Mouse (Mus musculus) thymus, adult 2 months (tissue): ENCODE measurements around the gene Ros1. TPM values are rescaled to one million over a fixed set of nuclear protein-coding genes. Genes with fewer than 3 reads are reported as not detected.

Source experiments
- DNase-seq: peaks from one replicate; pipeline ENCODE4 v3.0.0; 2021
- H3K27ac ChIP-seq: fragments of 200-500 bp; 2 replicates; pipeline ENCODE4 v1.5.1; 2012; ENCODE audit warnings: low read length, control low read depth; ENCODE audit not compliant: control insufficient read depth, insufficient read depth
- H3K27me3 ChIP-seq: fragments of 200-500 bp; 2 replicates; pipeline ENCODE4 v1.6.1; 2012; ENCODE audit warnings: mild to moderate bottlenecking, low read length, moderate library complexity, mixed read lengths; ENCODE audit not compliant: control insufficient read depth, insufficient read depth
- H3K36me3 ChIP-seq: fragments of 200-500 bp; 2 replicates; pipeline ENCODE4 v1.6.1; 2012; ENCODE audit warnings: mild to moderate bottlenecking, low read length, moderate library complexity; ENCODE audit not compliant: control insufficient read depth, insufficient read depth
- H3K4me1 ChIP-seq: fragments of 200-500 bp; replicated peaks from 2 replicates; pipeline ENCODE4 v1.6.1; 2012; ENCODE audit warnings: low read length; ENCODE audit not compliant: control insufficient read depth, insufficient read depth
- H3K4me3 ChIP-seq: fragments of 200-500 bp; 2 replicates; pipeline ENCODE4 v1.5.1; 2012; ENCODE audit warnings: mild to moderate bottlenecking, low read length, control low read depth, moderate library complexity; ENCODE audit not compliant: control insufficient read depth, insufficient read depth
- CTCF ChIP-seq: fragments of 200-500 bp; IDR thresholded peaks from 2 replicates; pipeline ENCODE4 v1.5.1; 2012; ENCODE audit warnings: mild to moderate bottlenecking, control low read depth, low read length, moderate library complexity, borderline replicate concordance; ENCODE audit not compliant: control insufficient read depth, poor library complexity, insufficient read depth; ENCODE audit errors: extremely low read depth
- POLR2A ChIP-seq: fragments of 200-500 bp; IDR thresholded peaks from 2 replicates; pipeline ENCODE4 v1.6.1; 2012; ENCODE audit warnings: mild to moderate bottlenecking, low read length, control low read depth, moderate library complexity; ENCODE audit not compliant: control insufficient read depth, poor library complexity, insufficient read depth; ENCODE audit errors: extremely low read depth
- WGBS: fragments of 180-500 bp; shearing (Covaris S2); methylation state at CpG from one replicate; pipeline ENCODE4 v1.1.7; 2018; 5-methylcytosine and 5-hydroxymethylcytosine counted together
- polyA plus RNA-seq: library from polyadenylated mRNA; depleted of rRNA; stranded (reverse); fragments of >200 nt; gene quantifications from 2 replicates; pipeline ENCODE4 v1.2.3, GENCODE M21; 2012

Ros1 gene
- polyA plus RNA-seq, 1 experiment, result not detected

- Histone ChIP-seq H3K4me1 (peaks cover 9% of the 10 kb centered on the region), H3K27ac (no peak within 1 kb of the TSS), H3K4me3 (peak within 1 kb of the TSS; percentile 48), H3K36me3 (no peaks in the 10 kb centered on the region), H3K27me3 (peaks cover 11% of the 10 kb centered on the region; the same call in 1 of the 2 replicates)
- WGBS, result under 1% methylated on average over 54 of the region's 60 CpGs
- peak; percentile 57 for DNase-seq
- no peak for TF ChIP-seq POLR2A
- TF ChIP-seq CTCF, result no peak
These were observed 38.4 kb upstream of the Ros1 start, which contains the start of gene Dcbld1 for GRCm38 (mm10) chr10:52233301-52233968. Gene Dcbld1 (plus strand): TSS chr10:52233619.

GRCm38 (mm10) chr10:52232196-52233176, 37.4 kb upstream of the Ros1 start:
- H3K27ac ChIP-seq, result no peak overlapping the region
- no peak overlapping the region for H3K4me3 ChIP-seq
- WGBS, result 13% methylated on average over 21 of the region's 21 CpGs
- H3K27me3 ChIP-seq, result peaks cover 11% of the 10 kb centered on the region; the same call in 1 of the 2 replicates
- H3K4me1 ChIP-seq, result peaks cover 9% of the 10 kb centered on the region
- TF ChIP-seq POLR2A (no peak), CTCF (no peak)
- H3K36me3 ChIP-seq, result no peaks in the 10 kb centered on the region
- DNase-seq, result peak; percentile 21

GRCm38 (mm10) chr10:52219600-52219999, 24.6 kb upstream of the Ros1 start:
- TF ChIP-seq POLR2A (no peak), CTCF (no peak)
- Histone ChIP-seq H3K4me3 (no peak overlapping the region), H3K36me3 (no peaks in the 10 kb centered on the region), H3K27ac (no peak overlapping the region), H3K4me1 (no peaks in the 10 kb centered on the region), H3K27me3 (no peaks in the 10 kb centered on the region)
- 89% methylated on average over 3 of the region's 3 CpGs for WGBS
- no peak for DNase-seq

- TF ChIP-seq CTCF (no peak), POLR2A (no peak)
- Histone ChIP-seq H3K27ac (no peak overlapping the region), H3K27me3 (no peaks in the 10 kb centered on the region), H3K4me1 (no peaks in the 10 kb centered on the region), H3K4me3 (no peak overlapping the region), H3K36me3 (no peaks in the 10 kb centered on the region)
- no peak for DNase-seq
- 53% methylated on average over 7 of the region's 7 CpGs for WGBS
These were observed 22.5 kb upstream of the Ros1 start for GRCm38 (mm10) chr10:52217564-52217934.

DNA sequence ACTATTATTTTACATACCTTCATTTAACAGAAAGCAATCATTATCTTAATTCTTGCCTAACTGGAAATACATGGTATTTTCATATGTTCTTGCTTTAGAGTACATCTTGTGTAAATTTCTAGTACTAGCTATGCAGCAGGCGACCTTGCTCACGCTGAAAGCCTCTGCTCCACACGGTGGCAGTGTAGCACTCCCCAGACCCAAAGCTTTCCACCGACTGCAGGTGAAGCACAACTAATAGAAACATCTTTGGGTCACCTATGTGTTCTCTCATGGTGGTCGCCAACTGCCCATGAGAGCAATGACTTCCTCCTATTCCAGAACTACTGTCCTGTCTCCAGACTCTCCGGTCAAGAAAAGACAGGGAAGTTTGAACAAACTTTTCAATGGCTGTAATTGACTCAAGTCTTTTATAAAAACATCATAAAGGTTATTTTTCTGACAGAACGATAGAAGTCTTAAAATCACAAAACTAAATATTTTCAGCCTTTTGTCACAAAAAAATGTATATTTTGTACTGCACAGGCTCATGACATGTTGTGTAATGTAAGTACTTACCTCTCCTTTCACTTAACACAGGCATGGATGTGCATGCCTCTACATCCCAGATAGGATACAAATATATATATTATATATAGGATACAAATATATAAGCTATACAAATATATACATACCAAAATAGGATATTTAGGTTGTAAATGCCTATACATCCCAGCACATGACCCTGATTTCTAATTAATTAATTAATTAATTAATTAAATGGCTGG, 21.9 kb upstream of the Ros1 start:
- 28% methylated on average over 7 of the region's 7 CpGs for whole genome bisulfite sequencing
- Histone ChIP-seq H3K27me3 (no peaks in the 10 kb centered on the region), H3K4me1 (no peaks in the 10 kb centered on the region), H3K36me3 (no peaks in the 10 kb centered on the region), H3K27ac (no peak overlapping the region), H3K4me3 (no peak overlapping the region)
- TF ChIP-seq POLR2A, result no peak
- no peak for TF ChIP-seq CTCF
- peak; percentile 12 for DNase-seq
